Mouse (Mus musculus): ENCODE measurements around the gene Gpatch2l. TPM values are rescaled to one million over a fixed set of nuclear protein-coding genes. Genes with fewer than 3 reads are reported as not detected.

The Gpatch2l gene
- 17.9 TPM for polyA plus RNA-seq (2014; fragmentation: Illumina TruSeq; extraction: RNeasy Lipid Tissue Mini Kit (QIAGEN cat#74804); ENCODE audit: low read depth, low replicate concordance)

DNA sequence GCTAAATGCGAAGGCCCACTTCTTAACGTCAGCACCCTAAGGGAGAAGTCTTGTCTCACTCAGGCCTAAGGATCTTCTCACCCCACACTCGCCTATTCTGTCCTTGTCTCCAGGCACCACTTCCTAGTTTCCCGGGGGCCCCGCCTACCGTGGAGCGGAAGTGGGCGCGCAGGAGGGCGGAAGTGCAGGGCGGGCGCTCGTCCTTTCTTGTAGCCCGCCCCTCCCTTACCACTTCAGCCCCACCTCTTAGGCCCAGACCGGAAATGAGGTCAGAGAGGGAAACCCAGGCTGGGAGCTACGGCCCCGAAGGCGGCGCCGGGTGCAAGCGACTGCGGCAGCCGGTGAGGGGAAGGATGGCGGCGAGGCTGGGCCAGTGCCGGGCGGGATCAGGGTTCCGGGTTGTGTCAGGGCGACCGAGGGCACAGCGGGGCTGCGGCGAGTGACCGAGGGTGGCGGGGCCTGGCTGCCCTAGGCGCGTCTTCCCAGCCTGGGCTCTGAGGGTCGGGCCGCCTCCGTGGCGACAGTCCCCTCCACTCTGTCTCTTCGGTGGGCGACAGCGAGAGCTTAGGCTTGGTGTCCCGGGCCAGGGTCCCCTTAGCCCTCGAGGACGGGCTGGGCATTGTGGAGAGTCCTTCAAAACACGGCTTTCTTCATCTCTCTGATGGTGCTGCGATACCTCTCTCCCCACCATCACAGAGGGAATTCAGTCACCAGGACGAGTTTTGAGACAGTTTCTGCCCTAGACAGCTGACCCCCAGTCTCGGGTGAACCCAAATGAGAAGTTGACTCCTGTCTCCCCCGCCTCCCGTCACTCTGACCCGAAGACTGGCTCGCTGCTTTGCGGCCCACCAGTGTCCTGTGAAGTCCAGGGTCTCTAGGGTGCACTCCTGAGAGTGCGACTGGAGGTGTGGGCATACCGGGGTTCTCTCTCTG lies at the start of gene Gpatch2l:
TSS of gene Gpatch2l (plus strand) at position 255 of the 933 bp plus-strand sequence.

Other genes starting within 250 kb of the Gpatch2l start
- 3.3 TPM for gene Tgfb3, start 162.8 kb upstream of the Gpatch2l start, polyA plus RNA-seq (2014; fragmentation: Illumina TruSeq; extraction: RNeasy Lipid Tissue Mini Kit (QIAGEN cat#74804); ENCODE audit: low read depth, low replicate concordance)
- 10.8 TPM for gene Ift43, start 159.3 kb upstream of the Gpatch2l start, polyA plus RNA-seq (2014; fragmentation: Illumina TruSeq; extraction: RNeasy Lipid Tissue Mini Kit (QIAGEN cat#74804); ENCODE audit: low read depth, low replicate concordance)
- gene Esrrb, start 119.3 kb downstream of the Gpatch2l start, polyA plus RNA-seq (2014; fragmentation: Illumina TruSeq; extraction: RNeasy Lipid Tissue Mini Kit (QIAGEN cat#74804); ENCODE audit: low read depth, low replicate concordance), result not detected